Mouse (Mus musculus): ENCODE measurements around the gene Cdk5rap3. TPM values are rescaled to one million over a fixed set of nuclear protein-coding genes. Genes with fewer than 3 reads are reported as not detected.

The Cdk5rap3 gene
- total and polyA plus RNA-seq, 3 experiments: 45.2 to 55.4 TPM; not detected in 1

DNA sequence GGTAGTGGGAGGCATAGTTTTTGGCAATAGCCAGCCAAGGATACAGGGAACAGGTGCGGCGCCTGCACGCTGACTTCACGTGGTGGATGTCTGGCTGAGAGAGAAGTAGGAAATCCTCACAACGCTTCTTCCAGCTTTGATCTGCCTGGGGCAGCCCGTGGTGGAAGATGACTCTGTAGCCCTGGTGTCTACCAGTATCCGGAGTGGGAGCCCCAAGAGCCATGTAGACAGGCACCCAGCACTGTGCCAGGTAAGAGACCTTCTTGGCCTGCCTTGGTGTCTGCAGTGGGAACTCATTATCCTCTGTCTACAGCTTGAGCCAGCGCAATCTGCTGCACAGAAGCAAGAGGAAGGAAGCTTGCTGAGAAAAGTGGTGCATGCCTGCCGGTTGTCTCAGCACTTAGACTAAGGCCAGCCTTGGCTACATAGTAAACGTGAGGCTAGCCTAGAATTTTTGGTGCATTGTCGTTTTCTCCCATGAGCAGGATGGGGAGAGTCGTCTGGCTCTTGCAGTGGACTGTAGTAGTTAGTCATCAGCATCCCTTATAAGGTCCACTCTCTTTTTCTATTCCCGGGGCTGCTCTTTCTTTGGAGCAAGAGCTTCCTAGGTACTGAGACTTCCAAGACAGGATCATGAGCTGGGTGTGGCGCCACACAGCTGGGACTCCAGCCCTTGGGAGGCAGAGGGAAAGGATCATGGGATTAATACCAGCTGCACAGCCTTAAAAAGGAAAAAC, 28.7 kb upstream of the Cdk5rap3 start (continued):
- TF ChIP-seq MXI1 (IDR thresholded peaks at IDR 0.05; ENCODE audit: low read depth, low read length): peak; percentile 96
- TF ChIP-seq NELFE (IDR thresholded peaks at IDR 0.05; ENCODE audit: low read depth, low read length): peak; percentile 35; the same call in 1 of the 2 replicates
- no peak for TF ChIP-seq BHLHE40 (IDR thresholded peaks at IDR 0.05; ENCODE audit: borderline replicate concordance, low read depth, low read length)
- TF ChIP-seq CHD1 (IDR thresholded peaks at IDR 0.05; ENCODE audit: low read depth, low read length): peak; percentile 70; the same call in 1 of the 2 replicates
- TF ChIP-seq MYB (IDR thresholded peaks at IDR 0.05; ENCODE audit: low read depth, low read length): no peak
- TF ChIP-seq GABPA (IDR thresholded peaks at IDR 0.05; ENCODE audit: low read depth, low read length): no peak
- TF ChIP-seq MAZ (IDR thresholded peaks at IDR 0.05; ENCODE audit: low read depth, low read length): peak; percentile 57; the same call in 1 of the 2 replicates
- no peak for TF ChIP-seq ZNF384 (IDR thresholded peaks at IDR 0.05; ENCODE audit: low read depth, low read length)
- no peak for TF ChIP-seq GATA1 (IDR thresholded peaks at IDR 0.05; ENCODE audit: low read depth, low read length)
- TF ChIP-seq MYC (IDR thresholded peaks at IDR 0.05; ENCODE audit: low read depth, low read length): peak; percentile 96; the same call in 1 of the 2 replicates
- no peak for TF ChIP-seq RAD21 (IDR thresholded peaks at IDR 0.05; ENCODE audit: low read depth, low read length)
- 0 out of 2 replicates have a peak, but pooled peaks have one; percentile 37 for TF ChIP-seq POLR2AphosphoS2 (IDR thresholded peaks at IDR 0.05; ENCODE audit: low read length)
- no peak for TF ChIP-seq ZKSCAN1 (IDR thresholded peaks at IDR 0.05; ENCODE audit: low read depth, low read length)
- TF ChIP-seq UBTF (IDR thresholded peaks at IDR 0.05; ENCODE audit: borderline replicate concordance, insufficient read depth, low read depth, low read length): no peak
- no peak for TF ChIP-seq POLR2AphosphoS5 (IDR thresholded peaks at IDR 0.05; ENCODE audit: borderline replicate concordance, low read depth, low read length)
- peak; percentile 39; the same call in 1 of the 2 replicates for TF ChIP-seq TBP (IDR thresholded peaks at IDR 0.05; ENCODE audit: low read depth, low read length)
- 0 out of 2 replicates have a peak, but pooled peaks have one; percentile 17 for TF ChIP-seq HCFC1 (IDR thresholded peaks at IDR 0.05; ENCODE audit: low read depth, low read length)
- peak; percentile 40 to 65; a peak in 3 of 4 replicates for TF ChIP-seq POLR2A (IDR thresholded peaks at IDR 0.05; ENCODE audit: control insufficient read depth in 1 of 2, insufficient read depth in 1 of 2, low read depth in 1 of 2, low read length in 2 of 2, poor library complexity in 1 of 2)
- TF ChIP-seq CHD2 (IDR thresholded peaks at IDR 0.05; ENCODE audit: low read length): no peak
- no peak for TF ChIP-seq SMC3 (IDR thresholded peaks at IDR 0.05; ENCODE audit: low read depth, low read length)

DNA sequence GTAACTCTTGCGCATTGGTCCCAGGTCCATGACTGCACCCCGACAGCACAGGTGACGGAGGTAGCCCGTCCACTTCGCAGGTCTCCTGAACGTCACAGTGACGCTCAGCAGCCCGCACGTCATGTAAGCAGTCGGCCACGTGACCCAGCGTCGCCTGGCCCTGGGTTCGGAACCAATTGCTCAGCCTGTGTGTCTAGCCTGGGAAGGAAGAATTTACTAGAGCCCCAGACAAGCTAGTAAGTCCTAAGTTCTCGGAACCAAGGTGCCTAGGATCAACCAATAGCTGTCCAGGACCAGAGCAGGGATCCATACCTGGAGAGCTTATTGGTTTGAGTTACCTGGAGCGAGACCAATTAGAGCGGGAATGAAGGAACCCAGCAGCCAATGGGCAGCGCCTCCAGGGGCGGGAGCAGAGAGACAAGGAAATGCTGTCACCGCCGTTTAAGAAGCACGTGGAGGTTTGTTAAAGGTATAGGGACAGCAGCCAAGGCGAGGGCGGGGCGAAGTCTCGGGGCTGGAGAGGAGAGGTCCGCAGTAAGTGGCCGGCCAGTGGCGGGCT, 27.5 kb upstream of the Cdk5rap3 start, which contains the start of gene Pnpo:
Gene Pnpo (minus strand): TSS at position 241 of the 559 bp plus-strand sequence.
- H3K36me3 ChIP-seq (ENCODE audit: control insufficient read depth in 1 of 2, insufficient read depth in 2 of 2, low read length in 2 of 2): peaks cover 9 to 61% of the 10 kb centered on the region in 2 experiments
- H3K79me2 ChIP-seq (ENCODE audit: control insufficient read depth, insufficient read depth, low read length, poor library complexity): peaks cover 37% of the 10 kb centered on the region
- peaks cover 32 to 63% of the 10 kb centered on the region in 2 experiments for H3K4me1 ChIP-seq (ENCODE audit: control insufficient read depth in 1 of 2, insufficient read depth in 2 of 2, low read length in 2 of 2)
- H3K4me3 ChIP-seq (ENCODE audit: control insufficient read depth in 1 of 2, insufficient read depth in 1 of 2, low read depth in 2 of 2, low read length in 2 of 2): peak within 1 kb of the TSS; percentile 69 to 79
- no peaks in the 10 kb centered on the region for H3K27me3 ChIP-seq (ENCODE audit: control insufficient read depth in 1 of 2, insufficient read depth in 2 of 2, low read length in 2 of 2)
- H3K27ac ChIP-seq (ENCODE audit: control insufficient read depth, low read depth, low read length): peak within 1 kb of the TSS; percentile 83
- H3K9me3 ChIP-seq (replicated peaks; ENCODE audit: insufficient read depth, low read length): no peaks in the 10 kb centered on the region
- peak within 1 kb of the TSS; percentile 85 for H3K9ac ChIP-seq (ENCODE audit: control insufficient read depth, low read depth, low read length, poor library complexity, severe bottlenecking)
- peak; percentile 100 for DNase-seq (ENCODE audit: low read depth, low spot score)
- TF ChIP-seq ZKSCAN1 (IDR thresholded peaks at IDR 0.05; ENCODE audit: low read depth, low read length) (no peak), USF2 (IDR thresholded peaks at IDR 0.05; ENCODE audit: borderline replicate concordance in 1 of 2, insufficient read depth in 1 of 2, low read depth in 1 of 2, low read length in 2 of 2) (peak in 1 of 2 experiments; percentile 76; a peak in 2 of 4 replicates), MYB (IDR thresholded peaks at IDR 0.05; ENCODE audit: low read depth, low read length) (no peak), MAZ (IDR thresholded peaks at IDR 0.05; ENCODE audit: low read depth, low read length) (no peak), UBTF (IDR thresholded peaks at IDR 0.05; ENCODE audit: borderline replicate concordance, insufficient read depth, low read depth, low read length) (0 out of 2 replicates have a peak, but pooled peaks have one; percentile 34), EP300 (IDR thresholded peaks at IDR 0.05; ENCODE audit: low read depth in 1 of 2, low read length in 2 of 2) (no peak), ZNF384 (IDR thresholded peaks at IDR 0.05; ENCODE audit: low read depth, low read length) (no peak), USF1 (IDR thresholded peaks at IDR 0.05; ENCODE audit: low read depth, low read length) (peak; percentile 95), SMC3 (IDR thresholded peaks at IDR 0.05; ENCODE audit: low read depth, low read length) (no peak), RAD21 (IDR thresholded peaks at IDR 0.05; ENCODE audit: low read depth, low read length) (no peak), MAX (IDR thresholded peaks at IDR 0.05; ENCODE audit: low read length) (peak; percentile 99), MYC (IDR thresholded peaks at IDR 0.05; ENCODE audit: low read depth, low read length) (peak; percentile 97), POLR2AphosphoS2 (IDR thresholded peaks at IDR 0.05; ENCODE audit: low read length) (no peak; the same call in 1 of the 2 replicates), JUND (IDR thresholded peaks at IDR 0.05; ENCODE audit: low read depth, low read length) (no peak), MAFK (IDR thresholded peaks at IDR 0.05; ENCODE audit: borderline replicate concordance, low read depth, low read length) (no peak), HCFC1 (IDR thresholded peaks at IDR 0.05; ENCODE audit: low read depth, low read length) (peak; percentile 79), KAT2A (conservative IDR thresholded peaks at IDR 0.05; ENCODE audit: low read depth, low read length) (no peak), TCF12 (IDR thresholded peaks at IDR 0.05; ENCODE audit: low read depth, low read length) (no peak), NELFE (IDR thresholded peaks at IDR 0.05; ENCODE audit: low read depth, low read length) (peak; percentile 33; the same call in 1 of the 2 replicates), CHD2 (IDR thresholded peaks at IDR 0.05; ENCODE audit: low read length) (peak; percentile 83), E2F4 (IDR thresholded peaks at IDR 0.05; ENCODE audit: borderline replicate concordance, low read depth, low read length) (no peak), ETS1 (IDR thresholded peaks at IDR 0.05; ENCODE audit: low read depth, low read length) (no peak)
